Mouse (Mus musculus): Measurements from ENCODE around the gene Adam17.
A peak's percentile ranks its signal among the peaks of the same experiment; 100 is the strongest.

DNA sequence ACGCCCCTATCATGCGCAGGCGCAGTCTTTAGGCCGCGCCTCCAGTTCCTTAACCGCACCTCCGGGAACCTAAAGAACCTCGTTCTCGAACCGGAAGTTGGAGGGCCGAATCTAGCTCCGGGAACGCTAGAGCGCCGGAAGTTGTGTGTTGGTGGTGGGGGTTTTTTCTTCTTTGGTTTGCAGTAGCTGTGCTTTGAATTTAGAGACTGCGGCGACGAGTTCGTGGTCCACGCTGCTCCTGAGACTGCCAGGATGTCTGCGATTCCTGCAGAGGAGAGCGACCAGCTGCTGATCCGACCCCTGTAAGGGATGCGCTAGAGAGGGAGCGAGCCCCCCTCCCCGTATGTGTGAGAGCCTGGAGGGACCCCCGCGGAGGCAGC lies 87.2 kb downstream of the Adam17 start, which contains the start of gene Itgb1bp1:
- peak; percentile 48; the same call in 1 of the 2 replicates for TF ChIP-seq POLR2A (IDR thresholded peaks at IDR 0.05; ENCODE audit: extremely low read depth, insufficient read depth, low read length)
- no peak for TF ChIP-seq CTCF (IDR thresholded peaks at IDR 0.05; ENCODE audit: extremely low read depth, insufficient read depth, low read length)

All from cortical plate, adult 2 months (tissue).